Mouse (Mus musculus) adrenal gland, postnatal 0 days (tissue): Measurements from ENCODE around the gene Rnf217. TPM values are rescaled to one million over a fixed set of nuclear protein-coding genes. Genes with fewer than 3 reads are reported as not detected.

ENCODE experiments used
- polyA plus RNA-seq: library from polyadenylated mRNA; unstranded; fragments of >200 nt; fragmentation: Nextera tagmentation; extraction: Ambion mirVana; gene quantifications from 2 replicates; pipeline ENCODE4 v1.2.1, GENCODE M21; 2015

Rnf217 gene
- 1.8 and 2.1 TPM in 2 replicates for polyA plus RNA-seq

GRCm38 (mm10) chr10:31609066-31609961, at the start of gene Rnf217:
Gene Rnf217, minus strand, starts transcription at chr10:31609184.

GRCm38 (mm10) chr10:31445291-31446124, 163.5 kb downstream of the Rnf217 start, which contains the start of gene Tpd52l1:
Gene Tpd52l1, minus strand, starts transcription at chr10:31445958.

Other genes with a start within 250 kb of the Rnf217 start
- gene Tpd52l1, start 163.2 kb downstream of the Rnf217 start, polyA plus RNA-seq, result 117 and 150 TPM in 2 replicates